Mouse (Mus musculus): ENCODE measurements at regions not wholly inside any gene's neighbourhood (a gene's known extent, or its start where the extent isn't known, plus 50 kb on each side); places are given as distances from the start of the nearest gene placed in this dataset.

- no peak for DNase-seq (ENCODE audit: low spot score)
Measured at GRCm38 (mm10) chr16:79718230-79718629, 627.3 kb upstream of the Tmprss15 start.

- no peak for DNase-seq (ENCODE audit: low spot score)
Measured at GRCm38 (mm10) chr16:79692444-79692843, 601.5 kb upstream of the Tmprss15 start.

GRCm38 (mm10) chr16:79651162-79651741, 560.4 kb upstream of the Tmprss15 start:
- no peak for DNase-seq (ENCODE audit: low spot score)

- DNase-seq (ENCODE audit: low spot score): no peak
Measured at GRCm38 (mm10) chr16:79640898-79641297, 550.0 kb upstream of the Tmprss15 start.

- DNase-seq (ENCODE audit: low spot score): no peak
Measured at GRCm38 (mm10) chr16:79627139-79627538, 536.2 kb upstream of the Tmprss15 start.

- DNase-seq (ENCODE audit: low spot score): no peak
Measured at GRCm38 (mm10) chr16:79611002-79611401, 520.1 kb upstream of the Tmprss15 start.

GRCm38 (mm10) chr16:79590891-79591290, 500.0 kb upstream of the Tmprss15 start:
- DNase-seq (ENCODE audit: low spot score): no peak

GRCm38 (mm10) chr16:79585745-79586144, 494.8 kb upstream of the Tmprss15 start:
- DNase-seq (ENCODE audit: low spot score): no peak

- DNase-seq (ENCODE audit: low spot score): no peak
Measured at GRCm38 (mm10) chr16:79570867-79571266, 480.0 kb upstream of the Tmprss15 start.

GRCm38 (mm10) chr16:79534370-79534769, 443.5 kb upstream of the Tmprss15 start:
- DNase-seq (ENCODE audit: low spot score): no peak

- DNase-seq (ENCODE audit: low spot score): no peak
Measured at GRCm38 (mm10) chr16:79492493-79492892, 401.6 kb upstream of the Tmprss15 start.

- no peak for DNase-seq (ENCODE audit: low spot score)
Measured at GRCm38 (mm10) chr16:79450871-79451270, 360.0 kb upstream of the Tmprss15 start.

GRCm38 (mm10) chr16:79449732-79450131, 358.8 kb upstream of the Tmprss15 start:
- no peak for DNase-seq (ENCODE audit: low spot score)

GRCm38 (mm10) chr16:79407385-79407784, 316.5 kb upstream of the Tmprss15 start:
- no peak for DNase-seq (ENCODE audit: low spot score)

GRCm38 (mm10) chr16:79406216-79406615, 315.3 kb upstream of the Tmprss15 start:
- DNase-seq (ENCODE audit: low spot score): no peak

- no peak for DNase-seq (ENCODE audit: low spot score)
Measured at GRCm38 (mm10) chr16:79404064-79404463, 313.2 kb upstream of the Tmprss15 start.

- no peak for DNase-seq (ENCODE audit: low spot score)
Measured at GRCm38 (mm10) chr16:79400100-79400499, 309.2 kb upstream of the Tmprss15 start.

- DNase-seq (ENCODE audit: low spot score): no peak
Measured at GRCm38 (mm10) chr16:79398476-79398875, 307.6 kb upstream of the Tmprss15 start.

GRCm38 (mm10) chr16:79394425-79394824, 303.5 kb upstream of the Tmprss15 start:
- DNase-seq (ENCODE audit: low spot score): no peak

GRCm38 (mm10) chr16:79386421-79386820, 295.5 kb upstream of the Tmprss15 start:
- no peak for DNase-seq (ENCODE audit: low spot score)

- DNase-seq (ENCODE audit: low spot score): no peak
Measured at GRCm38 (mm10) chr16:79350127-79350526, 259.2 kb upstream of the Tmprss15 start.

- no peak for DNase-seq (ENCODE audit: low spot score)
Measured at GRCm38 (mm10) chr16:79342453-79342852, 251.6 kb upstream of the Tmprss15 start.

- no peak for DNase-seq (ENCODE audit: low spot score)
Measured at GRCm38 (mm10) chr16:79336416-79336815, 245.5 kb upstream of the Tmprss15 start.

- no peak for DNase-seq (ENCODE audit: low spot score)
Measured at GRCm38 (mm10) chr16:79336016-79336415, 245.1 kb upstream of the Tmprss15 start.

Measured in heart, adult 8-10 months (tissue).